Mouse (Mus musculus) Patski (cell line): ENCODE data around the gene Tnfaip2. TPM values are rescaled to one million over a fixed set of nuclear protein-coding genes. Genes with fewer than 3 reads are reported as not detected.
A peak's percentile ranks its signal among the peaks of the same experiment; 100 is the strongest.

Experiments
- ATAC-seq: fragments of 100-300 bp; one replicate; pipeline ENCODE4 v1.8.0; 2021
- CTCF ChIA-PET: fragments of 350-600 bp; sonication (Branson Sonifier 250); formaldehyde crosslinking; loops from one replicate; lab custom pipeline; 2022; ENCODE audit warnings: inconsistent platforms; lab: Charles Lee
- POLR2A ChIA-PET: fragments of 350-600 bp; sonication (Branson Sonifier 250); formaldehyde crosslinking; loops from one replicate; lab custom pipeline; 2022; ENCODE audit warnings: antibody characterized with exemption, inconsistent platforms; lab: Charles Lee
- DNase-seq: peaks from one replicate; pipeline ENCODE4 v3.0.0-alpha.2; 2011; ENCODE audit warnings: low read depth, low spot score
- H3K27me3 ChIP-seq: fragments of 371-371 bp; one replicate; pipeline ENCODE4 v1.5.1; 2021
- CTCF ChIP-seq: fragments of 100-300 bp; IDR thresholded peaks from one replicate; pipeline ENCODE4 v1.5.1; 2021
- in situ Hi-C: fragments of 300-500 bp; cut with MboI; formaldehyde crosslinking; loops from 3 replicates; pipeline ENCODE4 v1.11.1; 2018; ENCODE audit warnings: low pct_unique_long_range_greater_than_20kb, mixed read lengths
- polyA plus RNA-seq: library from polyadenylated mRNA; unstranded; gene quantifications from one replicate; pipeline ENCODE4 v1.2.3, GENCODE M21; 2021

Tnfaip2 gene
- polyA plus RNA-seq, 1 experiment from 2014 or later = 57.5 TPM

GRCm38 (mm10) chr12:111425789-111426460, 16.3 kb upstream of the Tnfaip2 start:
- no peak for TF ChIP-seq CTCF
- in situ Hi-C loops = loop anchor here (5.0 kb wide), 1 partner anchor 41 kb away; no protein-coding TSS in a partner anchor
- no peak for DNase-seq
- ATAC-seq = peak; percentile 17
- ChIA-PET CTCF (interaction anchor here (0.7 to 12.6 kb wide), 23 partner anchors 12 to 111 kb away, joined by 3 to 144 read pairs (median 6); partner anchors contain the start of gene Gm266), POLR2A (interaction anchor here (0.6 kb wide), 2 partner anchors 78 to 628 kb away, joined by 3 read pairs; no protein-coding TSS in a partner anchor)
- H3K27me3 ChIP-seq = no peaks in the 10 kb centered on the region

DNA sequence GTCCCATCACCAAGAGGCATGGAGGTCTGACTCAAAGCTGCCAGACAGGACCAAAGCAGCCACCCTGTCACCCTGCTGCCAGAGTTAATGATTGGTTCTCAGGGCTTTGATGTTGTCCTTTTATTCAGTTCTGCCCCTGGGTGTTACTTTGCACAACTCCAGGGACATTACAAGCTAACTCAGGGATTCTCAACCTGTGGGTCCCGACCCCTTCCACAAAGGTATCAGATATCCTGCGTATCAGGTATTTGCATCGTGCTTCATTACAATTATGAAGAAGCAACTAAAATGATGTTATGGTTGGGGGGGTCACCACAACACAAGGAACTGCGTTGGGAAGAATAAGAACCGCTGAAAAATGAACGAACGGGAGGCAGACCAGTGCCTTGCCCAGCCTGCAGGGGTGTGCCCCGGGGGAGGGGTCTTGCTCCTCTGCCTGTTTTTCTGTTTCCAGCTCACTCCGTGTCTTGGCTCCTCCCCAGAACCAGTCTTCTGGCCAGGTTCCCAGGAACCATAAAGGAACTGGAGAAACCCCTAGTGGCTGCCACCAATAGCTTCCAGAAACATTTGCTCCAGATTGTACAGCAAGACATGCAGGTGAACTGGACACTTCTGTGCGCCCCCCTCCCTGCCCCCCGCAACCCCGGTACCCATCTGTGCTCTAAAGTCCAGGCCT, 14.7 kb upstream of the Tnfaip2 start:
- TF ChIP-seq CTCF = no peak
- ChIA-PET POLR2A (interaction anchor here (0.6 to 4.2 kb wide), 5 partner anchors 16 to 182 kb away, joined by 3 to 35 read pairs (median 5); no protein-coding TSS in a partner anchor), CTCF (interaction anchor here (1.3 to 12.6 kb wide), 5 partner anchors 11 to 53 kb away, joined by 3 to 144 read pairs (median 20); no protein-coding TSS in a partner anchor)
- DNase-seq (no peak), ATAC-seq (no peak)
- in situ Hi-C loops = loop anchor here (5.0 kb wide), 1 partner anchor 40 kb away; no protein-coding TSS in a partner anchor
- H3K27me3 ChIP-seq = no peaks in the 10 kb centered on the region

DNA sequence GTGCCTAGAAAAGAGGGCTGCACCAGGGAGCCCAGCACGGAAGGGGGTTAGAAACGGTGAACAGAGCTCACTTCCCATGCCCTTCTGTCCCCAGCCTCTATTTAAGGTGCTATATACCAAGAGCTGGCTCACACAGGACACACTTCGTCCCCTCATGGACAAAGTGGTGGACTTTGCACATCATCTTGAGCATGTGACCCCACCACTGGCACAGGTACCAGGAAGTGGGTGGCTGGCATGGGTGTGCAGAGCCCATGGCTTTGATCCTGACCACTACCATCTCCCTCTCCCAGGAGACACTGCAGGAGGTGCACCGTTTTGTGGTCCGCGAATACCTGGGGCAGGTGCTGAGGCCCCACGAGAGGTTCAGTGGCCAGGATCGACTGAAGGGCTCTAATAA, 13.9 kb upstream of the Tnfaip2 start:
- H3K27me3 ChIP-seq = no peaks in the 10 kb centered on the region

DNA sequence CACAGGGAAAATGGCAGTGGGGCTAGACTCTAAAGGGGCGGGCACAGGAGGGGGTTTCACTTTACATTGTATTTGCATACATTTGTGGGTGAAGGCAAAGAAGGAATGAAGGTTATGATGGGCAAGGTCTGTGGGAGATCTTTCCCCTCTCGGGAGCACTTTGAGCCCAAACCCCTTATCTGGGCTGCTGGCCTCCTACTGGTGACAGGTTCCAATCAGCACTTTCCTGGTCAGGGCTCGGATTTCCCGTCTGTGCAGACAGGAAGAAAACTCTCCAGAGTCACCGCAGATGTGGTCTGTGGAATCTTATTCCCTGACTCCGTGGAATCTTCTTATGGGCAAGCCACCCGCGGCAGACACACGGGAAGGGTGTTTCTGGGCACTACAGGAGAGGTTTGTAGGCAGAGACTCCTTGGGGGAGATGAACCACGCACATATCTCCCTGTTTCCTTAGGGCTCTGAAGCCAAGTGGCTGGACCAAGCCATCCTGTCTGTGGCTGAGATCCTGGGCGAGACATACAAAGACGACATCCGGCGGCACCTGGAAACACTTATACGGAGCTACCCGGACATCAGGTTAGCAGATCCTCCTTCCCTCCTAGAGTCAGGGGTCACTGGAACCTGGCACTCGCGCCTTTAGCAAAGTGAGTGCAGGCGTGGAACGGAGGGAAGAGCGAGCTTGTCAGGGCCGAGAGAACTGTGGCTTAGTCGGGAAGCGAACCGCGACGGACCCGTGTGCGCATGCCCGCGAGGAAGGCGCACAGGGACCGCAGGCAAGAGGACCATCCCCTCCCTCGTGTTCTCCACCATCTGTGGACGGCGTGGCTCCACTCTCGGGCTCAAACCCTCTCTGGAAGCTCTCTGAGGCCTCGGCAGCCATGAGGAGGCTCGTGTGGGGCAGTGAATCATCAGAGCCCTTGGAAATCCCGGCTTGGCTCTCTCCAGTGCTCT, 13.0 kb upstream of the Tnfaip2 start:
- H3K27me3 ChIP-seq = no peaks in the 10 kb centered on the region
- no peak for TF ChIP-seq CTCF
- ChIA-PET CTCF (interaction anchor here (1.0 to 12.6 kb wide), 3 partner anchors 19 to 51 kb away, joined by 3 to 144 read pairs (median 31); no protein-coding TSS in a partner anchor), POLR2A (interaction anchor here (1.1 to 4.2 kb wide), 6 partner anchors 13 to 42 kb away, joined by 3 to 35 read pairs (median 6); partner anchors contain the start of gene Tnfaip2)
- DNase-seq (no peak), ATAC-seq (no peak)
- in situ Hi-C loops = loop anchor here (5.0 kb wide), 1 partner anchor 38 kb away; no protein-coding TSS in a partner anchor

More for the DNA sequence above, 13.9 kb upstream of the Tnfaip2 start:
- POLR2A ChIA-PET = interaction anchor here (0.5 to 4.2 kb wide), 5 partner anchors 14 to 36 kb away, joined by 3 to 35 read pairs (median 8); partner anchors contain the start of gene Tnfaip2
- in situ Hi-C loops = loop anchor here (5.0 kb wide), 1 partner anchor 39 kb away; no protein-coding TSS in a partner anchor
- no peak for TF ChIP-seq CTCF
- CTCF ChIA-PET = interaction anchor here (1.0 to 12.6 kb wide), 6 partner anchors 11 to 52 kb away, joined by 3 to 144 read pairs (median 12); no protein-coding TSS in a partner anchor
- ATAC-seq (no peak), DNase-seq (no peak)

DNA sequence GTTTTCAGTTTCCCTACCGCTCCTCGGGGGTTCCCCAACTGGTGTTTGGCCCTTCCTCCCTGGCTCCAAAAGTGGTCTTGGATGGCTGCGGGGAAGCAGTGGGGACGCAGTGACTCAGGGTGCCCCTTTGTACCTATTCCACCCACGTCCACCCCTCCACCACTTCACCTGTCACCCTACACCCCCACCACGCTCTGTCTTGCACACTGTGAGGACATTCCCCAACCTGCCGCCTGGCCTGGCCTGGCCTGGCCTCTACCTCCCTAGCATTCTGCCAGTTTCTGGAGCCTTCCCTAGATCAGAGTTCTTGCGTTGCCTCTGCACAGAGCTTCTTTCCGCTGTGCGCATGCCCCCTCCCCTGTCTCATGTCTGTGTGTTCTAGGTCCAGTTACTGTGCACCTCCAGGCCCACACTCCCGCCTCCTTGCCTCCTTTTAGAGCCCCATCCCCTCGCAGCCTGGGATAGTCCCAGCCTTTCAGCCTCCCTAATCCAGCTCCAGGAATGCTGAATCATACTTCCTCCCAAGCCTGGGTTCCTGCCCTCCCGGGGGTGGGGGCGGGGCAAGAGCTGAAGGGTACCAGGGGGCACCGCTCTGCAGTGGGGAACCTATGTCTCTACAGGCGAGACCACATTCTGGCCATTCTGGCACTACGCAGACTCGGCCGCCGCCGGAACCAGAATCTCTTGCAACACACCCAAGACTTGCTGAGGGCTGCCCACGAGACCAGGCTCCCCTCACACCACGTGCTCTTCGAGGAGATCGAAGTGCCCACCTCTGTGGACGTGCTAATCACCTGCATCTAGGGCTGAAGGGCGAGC, 12.0 kb upstream of the Tnfaip2 start:
- CTCF ChIA-PET = interaction anchor here (1.0 to 12.6 kb wide), 2 partner anchors 27 to 39 kb away, joined by 5 to 144 read pairs; no protein-coding TSS in a partner anchor
- DNase-seq (peak; percentile 57), ATAC-seq (peak; percentile 35)
- in situ Hi-C loops = no loop called here
- POLR2A ChIA-PET = interaction anchor here (1.1 to 4.2 kb wide), 7 partner anchors 17 to 41 kb away, joined by 3 to 35 read pairs (median 5); no protein-coding TSS in a partner anchor
- H3K27me3 ChIP-seq = no peaks in the 10 kb centered on the region
- TF ChIP-seq CTCF = no peak

DNA sequence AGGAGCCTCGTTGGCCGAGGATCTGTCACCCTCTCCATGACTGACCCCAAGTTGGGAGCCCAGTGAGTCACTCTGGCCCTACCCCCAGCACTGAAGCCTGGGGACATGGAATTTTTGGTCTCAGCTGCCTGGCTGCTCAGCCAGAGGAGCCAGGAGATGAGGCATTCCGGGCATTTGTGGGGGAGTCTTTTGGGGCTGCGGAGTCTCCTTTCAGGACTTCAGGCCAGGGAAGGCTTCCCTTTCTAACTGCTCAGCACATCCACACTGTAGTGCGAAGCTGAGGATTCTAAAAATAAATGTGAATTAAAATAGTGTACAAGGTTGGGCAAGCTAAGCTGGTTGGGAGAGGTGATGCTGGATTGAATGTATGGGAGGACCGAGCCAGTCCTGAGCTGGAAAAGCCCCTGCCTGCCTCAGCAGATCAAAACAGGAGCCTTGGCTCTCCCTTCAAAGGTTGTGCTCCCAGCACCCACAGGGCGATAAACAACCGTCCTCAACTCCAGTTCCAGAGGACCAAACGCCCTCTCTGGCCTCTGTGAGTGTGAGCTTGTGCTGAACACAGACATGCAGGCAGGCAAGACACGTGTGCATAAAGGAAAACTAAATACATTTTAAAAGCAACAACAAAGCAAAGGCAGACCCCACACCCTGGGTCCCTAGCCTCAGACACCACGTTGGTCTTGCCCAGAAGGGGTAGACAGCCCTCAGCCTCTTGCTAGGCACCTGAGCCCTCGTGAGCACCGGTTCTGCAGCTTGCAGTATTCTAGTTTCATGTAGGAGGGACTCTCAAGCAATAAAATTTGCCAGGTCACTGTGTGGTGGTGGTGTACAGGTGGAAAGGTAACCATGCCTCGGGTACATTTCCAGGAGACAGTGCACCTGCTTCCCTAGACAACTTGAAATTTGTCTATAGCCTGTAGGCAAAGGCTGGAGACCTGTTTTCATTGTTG, 11.1 kb upstream of the Tnfaip2 start:
- ChIA-PET CTCF (interaction anchor here (0.9 to 12.6 kb wide), 3 partner anchors 26 to 66 kb away, joined by 4 to 144 read pairs (median 5); no protein-coding TSS in a partner anchor), POLR2A (interaction anchor here (1.1 to 4.2 kb wide), 4 partner anchors 16 to 28 kb away, joined by 4 to 35 read pairs (median 6); no protein-coding TSS in a partner anchor)
- no peak for TF ChIP-seq CTCF
- in situ Hi-C loops = no loop called here
- DNase-seq (peak; percentile 68), ATAC-seq (peak; percentile 28)
- no peaks in the 10 kb centered on the region for H3K27me3 ChIP-seq

DNA sequence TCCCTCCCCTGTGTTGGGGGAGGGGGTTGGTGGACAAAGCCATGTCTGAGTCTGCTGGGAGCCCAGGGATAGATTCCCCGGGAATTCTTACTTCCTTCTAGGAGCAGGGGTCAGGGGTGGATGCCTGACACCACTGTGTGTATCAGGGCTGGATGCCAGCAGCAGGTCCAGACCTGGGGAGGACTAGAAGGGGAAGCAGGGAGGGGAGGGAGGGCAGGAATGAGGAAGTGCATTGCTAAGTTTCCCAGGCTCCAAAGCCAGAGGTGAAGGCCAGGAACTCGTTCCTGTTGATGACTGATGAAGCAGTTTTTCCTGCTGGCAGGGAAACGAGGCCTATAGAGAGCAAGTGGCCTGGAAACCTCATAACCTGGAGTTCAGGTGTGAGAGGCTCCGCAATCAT, 10.2 kb upstream of the Tnfaip2 start:
- TF ChIP-seq CTCF = no peak
- H3K27me3 ChIP-seq = no peaks in the 10 kb centered on the region
- in situ Hi-C loops = no loop called here
- POLR2A ChIA-PET = no interaction called here
- CTCF ChIA-PET = interaction anchor here (12.6 kb wide), 1 partner anchor 26 kb away, joined by 144 read pairs; no protein-coding TSS in a partner anchor
- no peak for ATAC-seq
- DNase-seq = no peak
